Comparison of ENCODE assay signal across 8 mouse cellular contexts in genomic region chr2:30415936-30416648, GRCm38 (mm10). TPM values are rescaled to one million over a fixed set of nuclear protein-coding genes. Genes with fewer than 3 reads are reported as not detected.
DNase-seq lines count a peak whose midpoint lies in the region; ATAC-seq lines count a peak whose summit lies in the region.

Gene Ptpa (plus strand): TSS chr2:30416039.

- H3K9ac ChIP-seq in intestine, embryonic 14.5 days (ENCODE audit: low read length) = peak within 1 kb of the TSS; percentile 85

- H3K9me3 ChIP-seq in intestine, embryonic 14.5 days (ENCODE audit: control insufficient read depth, low read length) = no peaks in the 10 kb centered on the region

- H3K27ac ChIP-seq in intestine, embryonic 14.5 days (ENCODE audit: low read depth) = peak within 1 kb of the TSS; percentile 95

- H3K4me2 ChIP-seq in intestine, embryonic 14.5 days (ENCODE audit: low read length) = peak within 1 kb of the TSS; percentile 85

- peak; percentile 95 for DNase-seq in embryo, embryonic 10 days (ENCODE audit: low spot score)
- DNase-seq in gastrocnemius, postnatal 25 days = peak; percentile 91
- DNase-seq in intestine, embryonic 14.5 days (ENCODE audit: low spot score) = peak; percentile 95
- peak; percentile 94 to 95 for DNase-seq in left cerebral cortex, postnatal 14 days (ENCODE audit: low spot score in 2 of 2)
- DNase-seq in mesoderm, embryonic 11.5 days (ENCODE audit: low read depth, low spot score) = peak; percentile 94
- peak; percentile 86 to 87 for DNase-seq in right cerebral cortex, postnatal 36 days (ENCODE audit: low spot score in 2 of 2)
- peak; percentile 93 for DNase-seq in yolk sac, embryonic 10.5 days (ENCODE audit: low spot score)

- H3K4me1 ChIP-seq in intestine, embryonic 14.5 days (replicated peaks; ENCODE audit: control insufficient read depth, insufficient read depth, low read length) = peaks cover 26% of the 10 kb centered on the region

- under 1% methylated on average over 66 of the region's 67 CpGs for WGBS in intestine, embryonic 14.5 days

- no peaks in the 10 kb centered on the region for H3K27me3 ChIP-seq in intestine, embryonic 14.5 days (replicated peaks; ENCODE audit: control insufficient read depth, insufficient read depth, low read length)

- peak; percentile 79 for ATAC-seq in activated CD4-positive, CD25-positive, alpha-beta regulatory T cell, adult 4 months
- ATAC-seq in intestine, embryonic 14.5 days (replicated peaks; ENCODE audit: low FRiP score, low TSS enrichment, low read depth) = peak; percentile 87

- intact Hi-C loops in left cerebral cortex, postnatal 14 days (cut with DNase I) = no loop called here

- peak within 1 kb of the TSS; percentile 67 for H3K4me3 ChIP-seq in intestine, embryonic 14.5 days (ENCODE audit: low read depth, low read length)

- 0 out of 2 replicates have a peak, but pooled peaks cover 7% of the 10 kb centered on the region for H3K36me3 ChIP-seq in intestine, embryonic 14.5 days (ENCODE audit: control insufficient read depth, insufficient read depth, low read length)

RNA-seq across cellular contexts. Expression of gene Ptpa, which starts in this region (rescaled TPM):
- 10 to 100 TPM; 46.4 to 73.2 TPM for polyA plus RNA-seq in activated CD4-positive, CD25-positive, alpha-beta regulatory T cell, adult 4 months (2017; shearing (Covaris generic))
- total RNA-seq in gastrocnemius, postnatal 25 days (2021) = 10 to 100 TPM; 67.1 to 68.5 TPM
- 76.6 and 78.2 TPM in 2 replicates for polyA plus RNA-seq in intestine, embryonic 14.5 days (2014; fragmentation: Nextera tagmentation; extraction: Ambion mirVana)
- total RNA-seq in left cerebral cortex, postnatal 14 days (2021) = 100 to 1,000 TPM; 143 to 147 TPM

Comparison
In these comparisons a context has a peak if more than half of its experiments do, and no peak if none do; other contexts are left out.
1. Peak in every context shown above with its lines: DNase-seq, ATAC-seq, H3K4me3 ChIP-seq and H3K27ac ChIP-seq.